Mouse (Mus musculus): ENCODE results near the gene Ptp4a2. TPM values are rescaled to one million over a fixed set of nuclear protein-coding genes. Genes with fewer than 3 reads are reported as not detected.
A peak's percentile ranks its signal among the peaks of the same experiment; 100 is the strongest.

The Ptp4a2 gene
- polyA plus RNA-seq, 1 experiment from 2014 or later, result 222 TPM

DNA sequence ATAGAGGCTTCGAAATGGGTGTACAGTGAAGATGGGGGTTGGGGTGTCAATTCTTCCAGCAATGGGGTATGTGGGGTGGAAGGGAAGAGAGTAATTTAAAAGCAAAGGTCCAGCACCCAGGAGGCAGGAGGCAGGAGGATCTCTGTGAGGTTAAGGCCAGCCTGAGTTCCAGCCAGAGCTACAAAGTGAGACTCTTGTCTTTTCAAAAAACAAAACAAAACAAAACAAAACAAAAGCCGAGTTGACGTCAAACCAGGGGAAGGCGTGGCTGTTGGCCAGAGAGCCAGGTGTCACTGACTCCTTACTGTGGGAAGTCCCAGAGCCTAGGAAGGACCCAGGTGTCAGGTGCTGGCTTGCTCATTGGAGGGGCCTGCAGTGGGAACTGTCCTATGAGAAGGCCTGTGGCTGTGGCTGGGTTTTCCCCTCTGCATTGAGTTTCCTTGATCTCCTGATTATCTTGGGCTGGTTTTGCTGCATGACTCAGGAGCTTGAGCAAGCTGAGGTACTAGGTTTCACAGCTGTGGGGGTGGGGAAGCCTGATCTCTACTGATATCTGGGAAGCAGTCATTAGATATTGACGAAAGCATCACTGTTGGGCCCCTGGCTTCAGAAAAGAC is 17.2 kb upstream of the Ptp4a2 start:
- WGBS, result 72% methylated on average over 5 of the region's 5 CpGs
- no peaks in the 10 kb centered on the region for H3K9me3 ChIP-seq (replicated peaks; ENCODE audit: control insufficient read depth, low read length, poor library complexity, severe bottlenecking)
- no peak overlapping the region for H3K27ac ChIP-seq (ENCODE audit: low read length)
- H3K9ac ChIP-seq (ENCODE audit: low read depth, low read length), result no peak overlapping the region
- H3K36me3 ChIP-seq (ENCODE audit: control insufficient read depth, insufficient read depth, low read length), result no peaks in the 10 kb centered on the region
- H3K4me2 ChIP-seq (ENCODE audit: low read length), result no peak overlapping the region
- no peak for ATAC-seq
- H3K27me3 ChIP-seq (ENCODE audit: control insufficient read depth, insufficient read depth, low read depth, low read length), result no peaks in the 10 kb centered on the region; the same call in 1 of the 2 replicates
- no peak overlapping the region for H3K4me3 ChIP-seq (ENCODE audit: low read depth, low read length)
- peaks cover 21% of the 10 kb centered on the region for H3K4me1 ChIP-seq (ENCODE audit: control insufficient read depth, insufficient read depth, low read length)

DNA sequence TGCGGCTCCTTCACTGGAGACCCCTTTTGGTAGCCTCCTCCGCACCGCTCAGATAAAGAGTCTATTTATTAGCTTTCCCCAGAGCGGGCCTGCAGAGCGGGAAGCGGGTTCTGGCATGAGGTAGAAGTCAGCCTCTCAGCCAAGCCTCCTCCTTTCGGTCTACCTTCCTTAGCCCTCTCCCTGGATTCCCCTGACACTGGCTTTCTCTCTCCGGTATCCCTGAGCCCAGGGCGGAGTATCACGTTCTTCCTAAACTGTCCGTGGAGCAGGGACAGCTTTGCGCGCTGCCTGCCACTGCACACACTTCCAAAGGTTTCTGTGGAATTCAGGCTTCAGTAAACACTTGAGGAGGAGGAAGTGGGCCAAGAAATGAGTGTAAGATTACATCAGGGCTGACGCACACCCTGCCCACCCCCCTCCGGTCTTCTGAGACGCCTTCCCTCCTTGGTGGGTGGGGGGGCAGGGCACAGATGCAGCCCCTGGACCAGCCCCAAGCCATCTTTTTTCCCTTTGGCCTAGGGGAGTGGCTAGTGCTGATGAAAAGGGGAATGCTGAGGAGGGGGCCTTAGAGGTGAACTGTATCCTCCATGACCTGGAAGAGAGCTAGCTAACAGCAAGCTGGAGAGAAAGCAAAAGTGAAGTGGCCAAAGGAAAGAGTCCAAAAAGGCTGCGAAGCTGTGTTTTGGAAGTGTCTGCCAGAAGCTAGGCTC is 15.7 kb upstream of the Ptp4a2 start:
- Histone ChIP-seq H3K9ac (ENCODE audit: low read depth, low read length) (peak overlapping the region; percentile 8; the same call in 1 of the 2 replicates), H3K36me3 (ENCODE audit: control insufficient read depth, insufficient read depth, low read length) (no peaks in the 10 kb centered on the region), H3K4me2 (ENCODE audit: low read length) (peak overlapping the region; percentile 18), H3K9me3 (replicated peaks; ENCODE audit: control insufficient read depth, low read length, poor library complexity, severe bottlenecking) (no peaks in the 10 kb centered on the region), H3K27me3 (ENCODE audit: control insufficient read depth, insufficient read depth, low read depth, low read length) (no peaks in the 10 kb centered on the region; the same call in 1 of the 2 replicates), H3K27ac (ENCODE audit: low read length) (peak overlapping the region; percentile 67; the same call in 1 of the 2 replicates), H3K4me3 (ENCODE audit: low read depth, low read length) (no peak overlapping the region), H3K4me1 (ENCODE audit: control insufficient read depth, insufficient read depth, low read length) (peaks cover 21% of the 10 kb centered on the region)
- 0 out of 2 replicates have a peak, but pooled peaks have one; percentile 17 for ATAC-seq
- WGBS, result 12% methylated on average over 17 of the region's 17 CpGs

DNA sequence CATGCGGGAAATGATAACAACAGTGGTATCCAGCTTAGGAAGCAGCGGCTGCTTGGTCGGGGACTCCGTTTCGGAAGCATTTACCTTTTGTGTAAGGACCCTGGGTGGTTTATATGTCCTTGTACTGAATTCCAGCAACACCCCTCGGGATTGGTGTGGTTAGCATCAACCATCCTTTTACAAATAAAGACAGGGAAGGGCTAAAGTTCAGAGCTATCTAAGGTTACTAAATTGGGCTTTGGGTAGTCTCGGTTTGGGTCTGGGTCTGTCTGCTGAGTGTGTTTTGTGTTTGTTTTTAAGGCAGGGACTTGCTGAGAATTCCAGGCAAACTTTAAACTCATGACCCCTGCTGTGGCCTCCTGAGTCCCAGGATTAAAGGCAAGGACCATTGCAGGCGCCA is 15.2 kb upstream of the Ptp4a2 start:
- H3K9ac ChIP-seq (ENCODE audit: low read depth, low read length), result no peak overlapping the region
- WGBS, result 30% methylated on average over 8 of the region's 8 CpGs
- no peaks in the 10 kb centered on the region for H3K36me3 ChIP-seq (ENCODE audit: control insufficient read depth, insufficient read depth, low read length)
- H3K9me3 ChIP-seq (replicated peaks; ENCODE audit: control insufficient read depth, low read length, poor library complexity, severe bottlenecking), result no peaks in the 10 kb centered on the region
- no peaks in the 10 kb centered on the region; the same call in 1 of the 2 replicates for H3K27me3 ChIP-seq (ENCODE audit: control insufficient read depth, insufficient read depth, low read depth, low read length)
- H3K27ac ChIP-seq (ENCODE audit: low read length), result peak overlapping the region; percentile 67; the same call in 1 of the 2 replicates
- peaks cover 21% of the 10 kb centered on the region for H3K4me1 ChIP-seq (ENCODE audit: control insufficient read depth, insufficient read depth, low read length)
- H3K4me2 ChIP-seq (ENCODE audit: low read length), result no peak overlapping the region
- ATAC-seq, result no peak
- H3K4me3 ChIP-seq (ENCODE audit: low read depth, low read length), result no peak overlapping the region

DNA sequence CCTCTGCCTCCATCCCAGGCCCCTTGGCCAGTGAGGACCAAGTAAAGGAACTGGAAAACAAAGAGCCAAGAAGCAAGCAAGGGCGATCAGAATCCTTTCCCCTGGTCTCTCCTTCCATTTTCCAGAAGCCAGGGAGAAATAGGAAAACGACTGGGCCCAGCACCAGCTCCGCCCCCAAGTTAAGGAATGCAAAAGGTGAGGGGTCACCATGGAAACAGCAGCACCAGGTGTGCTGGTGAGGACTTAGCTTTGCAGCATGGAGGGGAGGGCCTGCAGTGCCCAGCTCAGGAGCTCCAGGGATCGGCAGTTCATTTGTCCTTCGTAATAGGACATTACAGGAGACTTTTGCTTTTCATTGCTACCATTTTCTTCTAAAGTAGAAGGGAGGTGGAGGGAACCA is 13.0 kb upstream of the Ptp4a2 start:
- 36% methylated on average over 5 of the region's 5 CpGs for WGBS
- Histone ChIP-seq H3K4me1 (ENCODE audit: control insufficient read depth, insufficient read depth, low read length) (peaks cover 11% of the 10 kb centered on the region; the same call in 1 of the 2 replicates), H3K27ac (ENCODE audit: low read length) (no peak overlapping the region), H3K4me3 (ENCODE audit: low read depth, low read length) (no peak overlapping the region), H3K4me2 (ENCODE audit: low read length) (no peak overlapping the region), H3K9me3 (replicated peaks; ENCODE audit: control insufficient read depth, low read length, poor library complexity, severe bottlenecking) (no peaks in the 10 kb centered on the region), H3K36me3 (ENCODE audit: control insufficient read depth, insufficient read depth, low read length) (no peaks in the 10 kb centered on the region), H3K27me3 (ENCODE audit: control insufficient read depth, insufficient read depth, low read depth, low read length) (no peaks in the 10 kb centered on the region; the same call in 1 of the 2 replicates), H3K9ac (ENCODE audit: low read depth, low read length) (no peak overlapping the region)
- no peak for ATAC-seq

DNA sequence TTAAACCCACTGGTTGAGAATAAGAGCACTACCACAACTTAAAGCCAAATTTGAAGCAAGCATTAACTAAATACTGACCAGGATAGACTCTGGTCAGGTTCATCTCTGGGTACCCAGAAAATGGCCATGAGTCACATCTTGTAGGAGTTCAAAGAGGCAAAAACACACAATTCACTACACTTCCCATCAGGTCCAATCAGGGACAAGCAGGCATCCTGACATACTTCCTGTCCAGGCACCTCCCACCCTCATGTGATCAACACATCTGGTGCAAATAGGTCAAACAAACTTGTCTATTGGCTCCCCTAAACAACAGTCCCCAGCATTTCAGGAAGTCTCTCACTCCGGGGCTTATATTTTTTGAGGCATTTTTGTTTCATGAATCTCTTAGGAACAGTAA is 7.7 kb upstream of the Ptp4a2 start:
- ATAC-seq, result no peak
- 81% methylated on average over 1 of the region's 1 CpGs for WGBS

GRCm38 (mm10) chr4:129805059-129805458 is 6.0 kb upstream of the Ptp4a2 start:
- H3K4me2 ChIP-seq (ENCODE audit: low read length), result no peak overlapping the region
- WGBS, result 92% methylated on average over 3 of the region's 3 CpGs
- no peaks in the 10 kb centered on the region for H3K36me3 ChIP-seq (ENCODE audit: control insufficient read depth, insufficient read depth, low read length)
- no peaks in the 10 kb centered on the region for H3K9me3 ChIP-seq (replicated peaks; ENCODE audit: control insufficient read depth, low read length, poor library complexity, severe bottlenecking)
- no peak overlapping the region for H3K9ac ChIP-seq (ENCODE audit: low read depth, low read length)
- H3K27me3 ChIP-seq (ENCODE audit: control insufficient read depth, insufficient read depth, low read depth, low read length), result no peaks in the 10 kb centered on the region
- H3K27ac ChIP-seq (ENCODE audit: low read length), result no peak overlapping the region
- ATAC-seq, result no peak
- no peak overlapping the region for H3K4me3 ChIP-seq (ENCODE audit: low read depth, low read length)
- H3K4me1 ChIP-seq (ENCODE audit: control insufficient read depth, insufficient read depth, low read length), result no peaks in the 10 kb centered on the region

More for the DNA sequence above, 7.7 kb upstream of the Ptp4a2 start:
- peaks cover 1% of the 10 kb centered on the region; the same call in 1 of the 2 replicates for H3K4me1 ChIP-seq (ENCODE audit: control insufficient read depth, insufficient read depth, low read length)
- no peaks in the 10 kb centered on the region for H3K27me3 ChIP-seq (ENCODE audit: control insufficient read depth, insufficient read depth, low read depth, low read length)
- no peak overlapping the region for H3K4me2 ChIP-seq (ENCODE audit: low read length)
- H3K4me3 ChIP-seq (ENCODE audit: low read depth, low read length), result no peak overlapping the region
- no peak overlapping the region for H3K27ac ChIP-seq (ENCODE audit: low read length)
- no peaks in the 10 kb centered on the region for H3K36me3 ChIP-seq (ENCODE audit: control insufficient read depth, insufficient read depth, low read length)
- H3K9me3 ChIP-seq (replicated peaks; ENCODE audit: control insufficient read depth, low read length, poor library complexity, severe bottlenecking), result no peaks in the 10 kb centered on the region
- no peak overlapping the region for H3K9ac ChIP-seq (ENCODE audit: low read depth, low read length)

DNA sequence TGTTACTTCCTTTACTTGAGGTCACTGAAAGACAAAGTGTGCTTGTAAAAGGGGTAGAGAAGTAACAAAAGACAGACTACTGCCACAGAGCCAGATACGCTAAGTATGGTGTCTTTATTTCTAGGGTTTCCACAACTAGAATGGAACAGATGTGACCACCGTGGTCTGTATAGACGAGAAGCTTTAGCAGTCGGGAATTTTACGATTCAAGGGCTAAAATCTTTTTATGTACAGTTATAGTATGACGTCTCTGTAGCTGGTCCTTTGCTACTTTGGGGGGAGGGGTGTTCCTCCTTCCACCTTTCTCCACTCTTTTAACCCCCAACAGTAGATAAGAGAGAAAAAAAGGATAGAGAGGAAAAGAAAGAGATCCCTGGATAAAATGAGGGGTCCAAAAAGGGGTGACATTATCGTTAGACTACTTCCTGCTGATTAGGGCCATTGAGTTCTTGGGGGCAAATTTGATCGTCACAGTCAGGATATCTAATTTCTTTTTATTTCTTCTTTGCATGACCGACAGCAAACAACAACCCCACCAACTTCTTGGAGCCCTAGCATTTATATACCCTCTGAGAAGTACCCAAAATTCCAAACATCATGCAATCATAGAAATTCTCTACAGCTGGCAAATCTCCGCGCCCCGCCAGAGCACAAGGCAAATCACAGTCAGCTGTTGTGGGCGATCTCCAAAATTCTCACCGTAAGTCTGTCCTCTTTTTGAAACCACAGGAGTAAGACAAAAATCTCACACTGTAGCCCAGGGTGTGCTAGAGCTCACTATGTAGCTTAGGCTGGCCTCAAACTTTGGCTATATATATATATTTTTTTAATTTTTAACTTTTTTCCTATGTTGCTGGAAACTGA is 818 bp downstream of the Ptp4a2 start:
- no peak overlapping the region for H3K27ac ChIP-seq (ENCODE audit: low read length)
- H3K9ac ChIP-seq (ENCODE audit: low read depth, low read length), result no peak overlapping the region

GRCm38 (mm10) chr4:129817591-129817990 is 6.6 kb downstream of the Ptp4a2 start:
- Histone ChIP-seq H3K4me2 (ENCODE audit: low read length) (no peak overlapping the region), H3K27ac (ENCODE audit: low read length) (no peak overlapping the region), H3K4me1 (ENCODE audit: control insufficient read depth, insufficient read depth, low read length) (peaks cover 15% of the 10 kb centered on the region), H3K9me3 (replicated peaks; ENCODE audit: control insufficient read depth, low read length, poor library complexity, severe bottlenecking) (no peaks in the 10 kb centered on the region), H3K4me3 (ENCODE audit: low read depth, low read length) (no peak overlapping the region), H3K36me3 (ENCODE audit: control insufficient read depth, insufficient read depth, low read length) (no peaks in the 10 kb centered on the region), H3K9ac (ENCODE audit: low read depth, low read length) (no peak overlapping the region), H3K27me3 (ENCODE audit: control insufficient read depth, insufficient read depth, low read depth, low read length) (no peaks in the 10 kb centered on the region)
- ATAC-seq, result no peak
- 54% methylated on average over 6 of the region's 6 CpGs for WGBS

More for the DNA sequence above, 818 bp downstream of the Ptp4a2 start:
- Histone ChIP-seq H3K4me3 (ENCODE audit: low read depth, low read length) (no peak overlapping the region), H3K36me3 (ENCODE audit: control insufficient read depth, insufficient read depth, low read length) (no peaks in the 10 kb centered on the region), H3K4me1 (ENCODE audit: control insufficient read depth, insufficient read depth, low read length) (peaks cover 6% of the 10 kb centered on the region; the same call in 1 of the 2 replicates), H3K9me3 (replicated peaks; ENCODE audit: control insufficient read depth, low read length, poor library complexity, severe bottlenecking) (no peaks in the 10 kb centered on the region), H3K4me2 (ENCODE audit: low read length) (no peak overlapping the region), H3K27me3 (ENCODE audit: control insufficient read depth, insufficient read depth, low read depth, low read length) (peaks cover 7% of the 10 kb centered on the region)
- ATAC-seq, result no peak
- 91% methylated on average over 14 of the region's 14 CpGs for whole genome bisulfite sequencing
